Mouse (Mus musculus): ENCODE data around the gene 4930452B06Rik. TPM values are rescaled to one million over a fixed set of nuclear protein-coding genes. Genes with fewer than 3 reads are reported as not detected.
"Not testable (repeated sequence)": the region's sequence is repeated elsewhere in the genome, so short reads cannot be mapped to it uniquely, and the experiment has no call there.

The 4930452B06Rik gene
- polyA plus RNA-seq, 1 experiment from 2014 or later: 11.1 TPM

- no peaks in the 10 kb centered on the region for H3K36me3 ChIP-seq (ENCODE audit: insufficient read depth, low read length)
These were observed 38.6 kb downstream of the 4930452B06Rik start for GRCm38 (mm10) chr14:8627481-8627880.

GRCm38 (mm10) chr14:8621164-8621563 lies 44.9 kb downstream of the 4930452B06Rik start:
- H3K36me3 ChIP-seq (ENCODE audit: insufficient read depth, low read length): no peaks in the 10 kb centered on the region
- no peak overlapping the region for H3K4me2 ChIP-seq (replicated peaks; ENCODE audit: low read depth, low read length)
- no peak overlapping the region for H3K4me3 ChIP-seq (ENCODE audit: low read length)
- no peaks in the 10 kb centered on the region for H3K27me3 ChIP-seq (ENCODE audit: insufficient read depth, low read length)
- no peak overlapping the region for H3K27ac ChIP-seq (ENCODE audit: low read length)
- no peak overlapping the region for H3K9ac ChIP-seq (replicated peaks; ENCODE audit: low read length)
- no peak for ATAC-seq (ENCODE audit: low FRiP score, low TSS enrichment)
- no peaks in the 10 kb centered on the region for H3K4me1 ChIP-seq (ENCODE audit: insufficient read depth, low read length)
- no peaks in the 10 kb centered on the region for H3K9me3 ChIP-seq (ENCODE audit: low read length)
- WGBS: 49% methylated on average over 6 of the region's 6 CpGs

More at GRCm38 (mm10) chr14:8627481-8627880, 38.6 kb downstream of the 4930452B06Rik start:
- 87% methylated on average over 4 of the region's 4 CpGs for WGBS
- ATAC-seq (ENCODE audit: low FRiP score, low TSS enrichment): no peak
- no peak overlapping the region for H3K9ac ChIP-seq (replicated peaks; ENCODE audit: low read length)
- H3K4me3 ChIP-seq (ENCODE audit: low read length): no peak overlapping the region
- H3K27ac ChIP-seq (ENCODE audit: low read length): no peak overlapping the region
- no peaks in the 10 kb centered on the region for H3K4me1 ChIP-seq (ENCODE audit: insufficient read depth, low read length)
- no peaks in the 10 kb centered on the region for H3K9me3 ChIP-seq (ENCODE audit: low read length)
- no peak overlapping the region for H3K4me2 ChIP-seq (replicated peaks; ENCODE audit: low read depth, low read length)
- no peaks in the 10 kb centered on the region for H3K27me3 ChIP-seq (ENCODE audit: insufficient read depth, low read length)

- no peak overlapping the region for H3K9ac ChIP-seq (replicated peaks; ENCODE audit: low read length)
- H3K4me1 ChIP-seq (ENCODE audit: insufficient read depth, low read length): no peaks in the 10 kb centered on the region
- H3K36me3 ChIP-seq (ENCODE audit: insufficient read depth, low read length): no peaks in the 10 kb centered on the region
- 86% methylated on average over 5 of the region's 5 CpGs for WGBS
- no peaks in the 10 kb centered on the region for H3K9me3 ChIP-seq (ENCODE audit: low read length)
- H3K4me2 ChIP-seq (replicated peaks; ENCODE audit: low read depth, low read length): no peak overlapping the region
- no peak for ATAC-seq (ENCODE audit: low FRiP score, low TSS enrichment)
- H3K27ac ChIP-seq (ENCODE audit: low read length): no peak overlapping the region
- no peaks in the 10 kb centered on the region for H3K27me3 ChIP-seq (ENCODE audit: insufficient read depth, low read length)
- no peak overlapping the region for H3K4me3 ChIP-seq (ENCODE audit: low read length)
These were observed 45.5 kb downstream of the 4930452B06Rik start for GRCm38 (mm10) chr14:8620580-8620979.

- Histone ChIP-seq H3K36me3 (ENCODE audit: insufficient read depth, low read length) (no peaks in the 10 kb centered on the region), H3K4me2 (replicated peaks; ENCODE audit: low read depth, low read length) (no peak overlapping the region), H3K9ac (replicated peaks; ENCODE audit: low read length) (no peak overlapping the region), H3K4me3 (ENCODE audit: low read length) (no peak overlapping the region), H3K27me3 (ENCODE audit: insufficient read depth, low read length) (no peaks in the 10 kb centered on the region), H3K9me3 (ENCODE audit: low read length) (no peaks in the 10 kb centered on the region), H3K4me1 (ENCODE audit: insufficient read depth, low read length) (no peaks in the 10 kb centered on the region), H3K27ac (ENCODE audit: low read length) (no peak overlapping the region)
- no peak for ATAC-seq (ENCODE audit: low FRiP score, low TSS enrichment)
- WGBS: 62% methylated on average over 7 of the region's 7 CpGs
These were observed 50.4 kb downstream of the 4930452B06Rik start for GRCm38 (mm10) chr14:8615636-8616035.

- not testable (repeated sequence) for H3K4me2 ChIP-seq (replicated peaks; ENCODE audit: low read depth, low read length); H3K9me3 ChIP-seq (ENCODE audit: low read length); H3K4me3 ChIP-seq (ENCODE audit: low read length); H3K36me3 ChIP-seq (ENCODE audit: insufficient read depth, low read length); H3K9ac ChIP-seq (replicated peaks; ENCODE audit: low read length); H3K4me1 ChIP-seq (ENCODE audit: insufficient read depth, low read length); ATAC-seq (ENCODE audit: low FRiP score, low TSS enrichment); H3K27ac ChIP-seq (ENCODE audit: low read length); H3K27me3 ChIP-seq (ENCODE audit: insufficient read depth, low read length)
- WGBS: 81% methylated on average over 1 of the region's 1 CpGs
These were observed 51.6 kb downstream of the 4930452B06Rik start for GRCm38 (mm10) chr14:8614430-8614829.

GRCm38 (mm10) chr14:8612080-8612479 lies 54.0 kb downstream of the 4930452B06Rik start:
- no peak overlapping the region for H3K9ac ChIP-seq (replicated peaks; ENCODE audit: low read length)
- H3K27ac ChIP-seq (ENCODE audit: low read length): no peak overlapping the region

GRCm38 (mm10) chr14:8610108-8610507 lies 55.9 kb downstream of the 4930452B06Rik start:
- Histone ChIP-seq H3K4me2 (replicated peaks; ENCODE audit: low read depth, low read length) (no peak overlapping the region), H3K36me3 (ENCODE audit: insufficient read depth, low read length) (no peaks in the 10 kb centered on the region), H3K4me1 (ENCODE audit: insufficient read depth, low read length) (0 out of 2 replicates have a peak, but pooled peaks cover 2% of the 10 kb centered on the region), H3K9me3 (ENCODE audit: low read length) (no peaks in the 10 kb centered on the region), H3K9ac (replicated peaks; ENCODE audit: low read length) (no peak overlapping the region), H3K4me3 (ENCODE audit: low read length) (no peak overlapping the region), H3K27me3 (ENCODE audit: insufficient read depth, low read length) (no peaks in the 10 kb centered on the region), H3K27ac (ENCODE audit: low read length) (no peak overlapping the region)
- WGBS: 76% methylated on average over 3 of the region's 3 CpGs
- ATAC-seq (ENCODE audit: low FRiP score, low TSS enrichment): peak; percentile 31; the same call in 1 of the 2 replicates

More at GRCm38 (mm10) chr14:8612080-8612479, 54.0 kb downstream of the 4930452B06Rik start:
- no peak overlapping the region for H3K4me3 ChIP-seq (ENCODE audit: low read length)
- no peaks in the 10 kb centered on the region for H3K36me3 ChIP-seq (ENCODE audit: insufficient read depth, low read length)
- no peaks in the 10 kb centered on the region for H3K9me3 ChIP-seq (ENCODE audit: low read length)
- 0 out of 2 replicates have a peak, but pooled peaks cover 2% of the 10 kb centered on the region for H3K4me1 ChIP-seq (ENCODE audit: insufficient read depth, low read length)
- no peak for ATAC-seq (ENCODE audit: low FRiP score, low TSS enrichment)
- no peaks in the 10 kb centered on the region for H3K27me3 ChIP-seq (ENCODE audit: insufficient read depth, low read length)
- no peak overlapping the region for H3K4me2 ChIP-seq (replicated peaks; ENCODE audit: low read depth, low read length)

- 5% methylated on average over 3 of the region's 3 CpGs for WGBS
- Histone ChIP-seq H3K9me3 (ENCODE audit: low read length) (no peaks in the 10 kb centered on the region), H3K27ac (ENCODE audit: low read length) (no peak overlapping the region), H3K4me1 (ENCODE audit: insufficient read depth, low read length) (0 out of 2 replicates have a peak, but pooled peaks cover 2% of the 10 kb centered on the region), H3K9ac (replicated peaks; ENCODE audit: low read length) (no peak overlapping the region), H3K36me3 (ENCODE audit: insufficient read depth, low read length) (no peaks in the 10 kb centered on the region), H3K4me2 (replicated peaks; ENCODE audit: low read depth, low read length) (no peak overlapping the region), H3K4me3 (ENCODE audit: low read length) (no peak overlapping the region), H3K27me3 (ENCODE audit: insufficient read depth, low read length) (no peaks in the 10 kb centered on the region)
- ATAC-seq (ENCODE audit: low FRiP score, low TSS enrichment): peak; percentile 71; the same call in 1 of the 2 replicates
These were observed 57.4 kb downstream of the 4930452B06Rik start for GRCm38 (mm10) chr14:8608559-8609171.

- no peak overlapping the region for H3K27ac ChIP-seq (ENCODE audit: low read length)
- no peaks in the 10 kb centered on the region for H3K9me3 ChIP-seq (ENCODE audit: low read length)
- H3K36me3 ChIP-seq (ENCODE audit: insufficient read depth, low read length): no peaks in the 10 kb centered on the region
- H3K27me3 ChIP-seq (ENCODE audit: insufficient read depth, low read length): no peaks in the 10 kb centered on the region
- no peak overlapping the region for H3K4me3 ChIP-seq (ENCODE audit: low read length)
- 75% methylated on average over 2 of the region's 2 CpGs for WGBS
- ATAC-seq (ENCODE audit: low FRiP score, low TSS enrichment): no peak
- 0 out of 2 replicates have a peak, but pooled peaks cover 2% of the 10 kb centered on the region for H3K4me1 ChIP-seq (ENCODE audit: insufficient read depth, low read length)
- H3K4me2 ChIP-seq (replicated peaks; ENCODE audit: low read depth, low read length): no peak overlapping the region
- H3K9ac ChIP-seq (replicated peaks; ENCODE audit: low read length): no peak overlapping the region
These were observed 61.1 kb downstream of the 4930452B06Rik start for GRCm38 (mm10) chr14:8604898-8605297.

- Histone ChIP-seq H3K9ac (replicated peaks; ENCODE audit: low read length) (no peak overlapping the region), H3K9me3 (ENCODE audit: low read length) (0 out of 2 replicates have a peak, but pooled peaks cover 3% of the 10 kb centered on the region), H3K4me2 (replicated peaks; ENCODE audit: low read depth, low read length) (no peak overlapping the region), H3K36me3 (ENCODE audit: insufficient read depth, low read length) (no peaks in the 10 kb centered on the region), H3K27me3 (ENCODE audit: insufficient read depth, low read length) (no peaks in the 10 kb centered on the region), H3K27ac (ENCODE audit: low read length) (no peak overlapping the region), H3K4me1 (ENCODE audit: insufficient read depth, low read length) (no peaks in the 10 kb centered on the region), H3K4me3 (ENCODE audit: low read length) (no peak overlapping the region)
- WGBS: 93% methylated on average over 1 of the region's 1 CpGs
- ATAC-seq (ENCODE audit: low FRiP score, low TSS enrichment): no peak
These were observed 81.0 kb downstream of the 4930452B06Rik start for GRCm38 (mm10) chr14:8585031-8585430.

Data from kidney, embryonic 16.5 days (tissue).